Mouse (Mus musculus) fibroblast of lung, adult 2 months (primary cell): ENCODE measurements at regions not wholly inside any gene's neighbourhood (a gene's known extent, or its start where the extent isn't known, plus 50 kb on each side); places are given as distances from the start of the nearest gene placed in this dataset.

Source experiments
- DNase-seq: peaks from one replicate; pipeline ENCODE4 v3.0.0-alpha.2; 2011; ENCODE audit warnings: low read depth

GRCm38 (mm10) chr16:30873493-30874211, 207.6 kb downstream of the Xxylt1 start:
- DNase-seq: no peak

- DNase-seq: no peak
Measured at GRCm38 (mm10) chr16:30875235-30875829, 205.9 kb downstream of the Xxylt1 start.

GRCm38 (mm10) chr16:30878821-30879220, 202.4 kb downstream of the Xxylt1 start:
- DNase-seq: no peak

GRCm38 (mm10) chr16:30879878-30880277, 201.4 kb downstream of the Xxylt1 start:
- DNase-seq: no peak

DNA sequence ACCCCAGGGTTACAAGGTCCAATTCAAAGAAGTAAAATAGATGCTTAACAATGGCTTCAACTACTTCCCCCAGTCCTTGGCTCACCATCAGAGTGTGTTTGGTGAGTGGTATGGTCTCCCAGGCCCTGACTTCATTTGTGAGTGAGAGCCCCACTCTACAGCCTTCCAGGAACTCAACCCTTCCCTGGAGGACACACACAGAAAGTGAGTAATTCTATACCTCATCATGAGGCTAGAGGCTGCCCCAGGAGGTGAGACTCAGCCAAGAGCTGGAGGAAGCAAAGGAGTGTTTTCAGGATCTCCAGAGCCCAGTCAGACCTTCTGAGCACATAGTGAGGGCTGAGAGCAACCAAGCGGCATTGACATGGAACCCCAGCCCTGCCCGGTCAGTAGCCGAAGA, 200.6 kb downstream of the Xxylt1 start:
- no peak for DNase-seq

DNA sequence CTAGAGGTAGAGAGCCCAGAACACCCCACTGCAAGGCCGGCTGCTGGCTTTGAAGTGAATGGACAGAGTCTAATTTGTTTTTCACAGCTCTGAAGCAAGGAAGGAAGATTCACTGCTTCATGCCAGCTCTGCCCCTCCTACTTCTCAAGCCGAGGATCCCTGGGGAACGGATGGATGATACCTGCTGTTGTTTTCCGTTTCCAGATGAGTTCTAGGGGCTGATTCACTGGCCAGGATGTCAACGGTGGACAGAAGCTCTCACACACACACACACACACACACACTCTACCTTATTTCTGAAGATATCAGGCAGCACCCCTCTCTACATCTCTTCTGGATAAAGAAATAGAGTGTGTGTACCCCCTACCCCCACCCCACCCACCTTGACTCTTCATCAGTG, 200.0 kb downstream of the Xxylt1 start:
- DNase-seq: no peak

GRCm38 (mm10) chr16:30883490-30884188, 197.6 kb downstream of the Xxylt1 start:
- no peak for DNase-seq

DNA sequence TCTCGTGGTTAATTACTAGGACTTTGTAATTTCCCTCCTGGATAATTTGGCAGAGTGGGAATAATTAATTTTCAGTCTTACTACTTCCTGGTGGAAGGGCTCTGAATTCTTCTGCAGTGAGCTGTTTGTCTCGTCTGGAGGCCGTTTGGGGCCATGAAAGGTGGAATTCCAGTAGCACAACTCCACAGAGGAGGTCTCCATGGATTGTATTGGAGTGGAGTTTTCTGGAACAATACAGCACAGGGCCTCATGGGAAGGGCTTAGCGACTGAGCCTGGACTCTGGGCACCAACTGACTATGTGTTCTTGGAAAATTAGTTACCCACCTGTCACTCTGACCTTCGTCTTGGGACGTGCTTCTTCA, 197.1 kb downstream of the Xxylt1 start:
- no peak for DNase-seq

DNA sequence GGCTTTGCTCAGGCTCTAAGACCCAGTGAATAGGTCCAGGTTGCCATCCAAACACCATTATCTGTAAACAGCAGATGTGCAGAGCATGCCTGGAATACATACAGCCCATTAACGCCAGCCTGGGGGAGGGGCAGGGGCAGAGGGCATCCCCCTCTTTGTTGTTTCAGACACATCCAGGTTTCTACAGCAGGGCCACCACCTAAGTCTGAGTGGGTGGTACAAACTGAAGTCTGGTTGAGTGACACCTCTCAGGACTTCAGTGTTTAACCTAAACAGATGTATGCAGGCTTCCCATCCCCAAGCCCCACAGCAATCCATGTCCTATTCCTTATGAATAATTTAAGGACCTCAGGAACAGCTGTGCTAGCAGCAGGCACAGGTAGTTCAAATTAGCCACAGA, 194.2 kb downstream of the Xxylt1 start:
- no peak for DNase-seq

GRCm38 (mm10) chr16:30887536-30887935, 193.7 kb downstream of the Xxylt1 start:
- no peak for DNase-seq

DNA sequence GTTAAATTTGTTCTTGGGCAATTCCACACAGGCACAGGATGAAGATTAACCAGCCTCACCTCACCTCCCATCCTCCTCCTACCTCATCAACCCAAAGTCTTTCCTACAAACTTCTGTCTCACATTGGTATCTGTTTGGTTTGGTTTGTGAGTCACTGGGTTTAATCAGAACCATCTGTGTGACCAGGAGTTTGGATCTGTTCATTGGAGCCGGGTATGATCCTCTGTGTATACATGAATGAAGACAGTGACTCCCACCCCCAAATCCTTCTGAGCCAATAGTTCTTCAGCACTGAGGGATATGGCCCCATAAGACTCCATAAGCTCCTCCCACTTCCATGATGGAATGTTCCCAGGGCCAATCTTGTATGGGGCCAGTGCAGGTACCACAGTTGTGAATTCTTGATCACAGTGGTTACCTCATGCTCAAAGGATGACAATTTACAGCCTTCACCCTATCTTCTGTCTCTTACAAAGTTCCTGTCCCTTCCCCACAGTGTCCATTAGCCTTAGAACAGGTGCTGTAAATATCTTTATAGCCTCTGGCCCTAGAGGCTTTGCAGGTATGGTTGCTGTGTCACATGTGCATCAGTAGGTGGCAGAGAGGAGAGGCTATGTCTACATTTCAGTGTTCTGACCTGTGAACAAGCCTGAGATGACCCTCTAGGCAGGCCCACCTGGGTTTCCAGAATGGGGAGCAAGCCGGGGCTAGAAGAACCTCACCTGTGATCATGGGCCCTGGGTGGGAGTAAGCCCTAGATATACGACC, 192.5 kb downstream of the Xxylt1 start:
- DNase-seq: peak; percentile 37

DNA sequence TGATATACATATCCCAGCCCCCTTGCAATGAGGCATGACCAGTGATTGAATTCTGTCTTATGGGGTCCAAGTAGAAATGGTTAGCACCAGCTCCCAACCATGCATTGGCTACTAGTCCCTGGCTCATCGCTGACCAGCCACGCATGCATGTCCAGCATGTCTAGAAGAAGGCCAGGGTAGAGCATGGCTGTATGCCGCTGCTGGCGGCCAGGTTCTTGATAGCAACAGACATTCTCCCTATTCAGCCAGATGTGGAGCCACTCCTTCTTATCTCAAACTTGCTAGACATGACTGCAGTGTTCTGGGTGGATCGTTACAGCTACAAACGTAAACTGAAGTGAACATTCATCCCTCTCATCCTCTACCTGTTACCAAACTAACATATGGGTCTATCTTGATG, 188.6 kb downstream of the Xxylt1 start:
- DNase-seq: no peak

DNA sequence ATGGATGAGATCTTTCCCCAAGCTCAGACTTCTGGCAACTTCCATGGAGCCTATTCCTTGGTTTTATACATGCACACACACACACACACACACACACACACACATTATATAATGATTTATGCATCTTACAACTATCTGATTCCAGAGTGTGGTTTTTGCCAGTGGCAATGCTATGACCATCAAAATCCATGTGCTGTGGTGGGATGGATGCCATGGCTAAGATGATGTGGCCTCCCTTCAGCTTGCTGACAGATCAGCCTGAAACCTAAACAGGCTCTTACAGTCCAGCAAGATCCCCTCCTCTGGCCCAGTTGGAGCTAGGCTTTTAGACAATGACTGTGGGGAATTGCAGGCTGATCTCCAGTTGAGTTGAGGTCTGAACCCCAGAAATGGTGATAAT, 187.1 kb downstream of the Xxylt1 start:
- no peak for DNase-seq

GRCm38 (mm10) chr16:30895021-30895420, 186.2 kb downstream of the Xxylt1 start:
- DNase-seq: no peak

DNA sequence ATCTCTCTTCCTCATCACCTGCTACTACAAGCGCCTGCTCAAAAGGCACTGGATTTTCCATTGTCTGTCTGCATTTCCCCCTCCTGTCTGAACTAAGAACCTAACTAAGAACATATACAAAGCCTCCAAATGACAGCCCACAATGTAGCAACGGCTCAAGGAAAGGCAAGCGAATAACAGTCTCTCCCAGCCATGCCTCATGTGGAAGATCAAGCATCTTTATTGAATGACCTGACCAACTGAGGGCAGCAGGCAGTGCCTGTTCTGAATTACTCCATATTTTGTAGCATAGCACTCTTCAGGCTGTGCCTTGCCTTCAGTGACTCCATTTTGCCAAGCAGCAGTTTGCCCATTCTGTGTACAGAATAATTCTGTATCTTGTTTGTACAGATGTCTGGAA, 183.9 kb downstream of the Xxylt1 start:
- no peak for DNase-seq

DNA sequence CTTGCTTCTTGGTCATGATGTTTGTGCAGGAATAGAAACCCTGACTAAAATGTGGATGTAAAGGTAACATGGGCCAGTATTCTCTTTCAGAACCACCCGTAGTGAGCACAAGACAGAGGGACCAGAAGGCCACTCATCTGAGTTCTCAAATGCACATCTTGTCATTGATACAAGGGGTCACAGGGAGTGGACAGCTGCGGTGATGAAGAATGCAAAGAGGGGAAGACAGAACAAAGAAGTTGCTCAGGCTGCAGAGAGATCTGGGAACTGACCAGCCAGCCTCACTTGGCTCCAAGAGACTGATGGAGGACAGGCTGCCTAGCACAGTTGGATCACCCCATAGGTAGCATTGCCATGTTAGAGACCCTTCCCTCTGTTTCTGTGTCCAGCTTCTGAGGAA, 181.1 kb downstream of the Xxylt1 start:
- no peak for DNase-seq

DNA sequence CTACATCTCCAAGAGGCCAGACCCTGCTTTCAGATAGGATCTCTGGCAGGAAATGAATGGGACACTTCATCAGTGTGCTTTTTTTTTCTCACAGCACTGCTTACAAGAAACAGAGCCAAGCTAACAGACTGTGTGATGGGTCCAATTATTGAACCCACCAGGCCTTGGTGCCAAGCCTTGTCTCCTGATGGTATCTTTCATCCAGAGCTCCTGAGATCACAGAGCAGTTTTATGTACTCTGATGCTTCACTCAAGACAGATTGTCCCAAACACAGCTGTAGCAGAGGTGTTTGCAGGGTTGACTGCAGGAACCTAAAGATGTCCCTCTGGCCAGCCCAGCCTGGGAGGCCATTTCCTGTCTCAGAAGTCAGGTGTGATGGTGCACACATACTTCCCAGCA, 179.9 kb downstream of the Xxylt1 start:
- DNase-seq: no peak
